Mouse (Mus musculus) hematopoietic stem cell, adult 5-6 weeks (primary cell): ENCODE measurements at regions not wholly inside any gene's neighbourhood (a gene's known extent, or its start where the extent isn't known, plus 50 kb on each side); places are given as distances from the start of the nearest gene placed in this dataset.

Experiments
- ATAC-seq, 2 experiments: fragments of 125-278 bp in 1 of 2; replicated peaks in 1 of 2; 2 replicates each; pipeline ENCODE4 v1.8.0; 2016 to 2017; ENCODE audit warnings: inconsistent platforms in 2 of 2, mild to moderate bottlenecking in 2 of 2, moderate number of reproducible peaks in 2 of 2, low read depth in 1 of 2, moderate TSS enrichment in 1 of 2; ENCODE audit not compliant: low FRiP score in 2 of 2, poor library complexity in 2 of 2, severe bottlenecking in 2 of 2, insufficient read depth in 1 of 2, low TSS enrichment in 1 of 2

DNA sequence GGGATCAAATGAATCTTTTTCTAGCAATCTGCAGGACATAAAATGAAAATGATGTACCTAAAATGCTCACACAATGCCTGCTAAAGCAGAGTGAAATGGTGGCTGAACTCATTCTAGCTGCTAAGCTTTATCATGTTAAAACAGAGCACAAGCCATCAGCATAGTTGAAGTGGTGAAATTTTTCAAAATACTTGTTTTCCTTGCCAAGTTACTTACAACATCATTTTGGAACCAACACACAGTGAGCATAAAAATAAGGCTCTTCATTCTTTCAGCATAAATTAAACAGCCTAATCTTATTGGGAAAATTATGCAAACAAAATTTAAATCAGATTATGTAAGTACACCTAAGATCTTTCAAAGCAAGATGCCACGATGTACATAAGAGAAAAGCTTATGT lies 125.3 kb upstream of the Arx start:
- ATAC-seq = no peak
